In genomic region chr10:80293325-80293724, GRCm38 (mm10) we compare ENCODE assay signal across 8 mouse cellular contexts. TPM values are rescaled to one million over a fixed set of nuclear protein-coding genes. Genes with fewer than 3 reads are reported as not detected.
DNase-seq lines count a peak whose midpoint lies in the region; ATAC-seq and TF ChIP-seq lines count a peak whose summit lies in the region.

No protein-coding gene starts in this region.

- peaks cover 17% of the 10 kb centered on the region for H3K36me3 ChIP-seq in heart, embryonic 16.5 days (ENCODE audit: control insufficient read depth, insufficient read depth)
- peaks cover 25% of the 10 kb centered on the region for H3K36me3 ChIP-seq in ES-Bruce4 (ENCODE audit: control insufficient read depth, insufficient read depth, low read length, poor library complexity, severe bottlenecking)
- peaks cover 30% of the 10 kb centered on the region for H3K36me3 ChIP-seq in forebrain, embryonic 13.5 days (ENCODE audit: poor library complexity, severe bottlenecking)
- peaks cover 10% of the 10 kb centered on the region for H3K36me3 ChIP-seq in macrophage (ENCODE audit: inconsistent target)

- H3K27ac ChIP-seq in heart, embryonic 16.5 days (ENCODE audit: low read length): peak overlapping the region; percentile 52
- peak overlapping the region; percentile 35 for H3K27ac ChIP-seq in ES-Bruce4 (ENCODE audit: insufficient read depth, low read length)
- H3K27ac ChIP-seq in forebrain, embryonic 13.5 days: peak overlapping the region; percentile 93
- peak overlapping the region; percentile 72 for H3K27ac ChIP-seq in macrophage

- intact Hi-C loops in heart, postnatal 10 days (cut with DNase I): no loop called here

- no peak for TF ChIP-seq POLR2A in ES-Bruce4 (IDR thresholded peaks at IDR 0.05; ENCODE audit: insufficient read depth, low read length)

- no peak for DNase-seq in heart, postnatal 10 days
- DNase-seq in urinary bladder, postnatal 10 days (ENCODE audit: low spot score): no peak
- DNase-seq in urinary bladder, postnatal 36 days (ENCODE audit: low spot score in 2 of 2): no peak
- DNase-seq in layer of hippocampus, postnatal 25 days (ENCODE audit: extremely low spot score in 1 of 2, low spot score in 1 of 2): no peak

- peaks cover 18% of the 10 kb centered on the region for H3K4me1 ChIP-seq in heart, embryonic 16.5 days (ENCODE audit: control insufficient read depth, insufficient read depth, low read length)
- peaks cover 3% of the 10 kb centered on the region for H3K4me1 ChIP-seq in ES-Bruce4 (ENCODE audit: control insufficient read depth, insufficient read depth, low read length)
- H3K4me1 ChIP-seq in forebrain, embryonic 13.5 days: peaks cover 60% of the 10 kb centered on the region

- H3K4me3 ChIP-seq in heart, embryonic 16.5 days (ENCODE audit: low read length): peak overlapping the region; percentile 81
- H3K4me3 ChIP-seq in ES-Bruce4 (ENCODE audit: low read depth, low read length) (peak overlapping the region; percentile 83), macrophage (ENCODE audit: inconsistent target) (peak overlapping the region; percentile 95)
- peak overlapping the region; percentile 91 for H3K4me3 ChIP-seq in forebrain, embryonic 13.5 days

- H3K4me2 ChIP-seq in heart, embryonic 16.5 days (ENCODE audit: low read depth, low read length): peak overlapping the region; percentile 97
- H3K4me2 ChIP-seq in forebrain, embryonic 13.5 days: peak overlapping the region; percentile 80

- peaks cover 12% of the 10 kb centered on the region for H3K27me3 ChIP-seq in heart, embryonic 16.5 days (ENCODE audit: control insufficient read depth, insufficient read depth, low read length)
- no peaks in the 10 kb centered on the region for H3K27me3 ChIP-seq in ES-Bruce4 (ENCODE audit: control insufficient read depth, insufficient read depth, low read length, poor library complexity, severe bottlenecking)
- no peaks in the 10 kb centered on the region for H3K27me3 ChIP-seq in forebrain, embryonic 13.5 days

- H3K79me2 ChIP-seq in macrophage (ENCODE audit: inconsistent target): peaks cover 13% of the 10 kb centered on the region

- no peak for TF ChIP-seq CTCF in ES-Bruce4 (IDR thresholded peaks at IDR 0.05; ENCODE audit: low read depth, low read length)

- 23% methylated on average over 14 of the region's 14 CpGs for WGBS in heart, embryonic 16.5 days
- 25% methylated on average over 14 of the region's 14 CpGs for WGBS in forebrain, embryonic 13.5 days
- WGBS in macrophage (ENCODE audit: missing documents): 20% methylated on average over 14 of the region's 14 CpGs

- no peak for ATAC-seq in heart, embryonic 16.5 days (replicated peaks; ENCODE audit: extremely low read depth, insufficient read depth, low FRiP score)
- no peak for ATAC-seq in forebrain, embryonic 13.5 days

- no peak for TF ChIP-seq EP300 in ES-Bruce4 (IDR thresholded peaks at IDR 0.05; ENCODE audit: insufficient read depth, low read depth, low read length)

- H3K9ac ChIP-seq in heart, embryonic 16.5 days (ENCODE audit: low read length): peak overlapping the region; percentile 93
- peak overlapping the region; percentile 84 for H3K9ac ChIP-seq in ES-Bruce4 (ENCODE audit: low read depth, poor library complexity, severe bottlenecking)
- peak overlapping the region; percentile 99 for H3K9ac ChIP-seq in forebrain, embryonic 13.5 days

- H3K9me3 ChIP-seq in heart, embryonic 16.5 days (replicated peaks; ENCODE audit: control insufficient read depth, low read length): no peaks in the 10 kb centered on the region
- H3K9me3 ChIP-seq in ES-Bruce4 (replicated peaks; ENCODE audit: control insufficient read depth, insufficient read depth, low read length, poor library complexity, severe bottlenecking): no peaks in the 10 kb centered on the region
- H3K9me3 ChIP-seq in forebrain, embryonic 13.5 days (replicated peaks): no peaks in the 10 kb centered on the region

RNA-seq across cellular contexts. Expression of gene Rps15, which starts 1.1 kb away (rescaled TPM):
- 536 and 549 TPM in 2 replicates for polyA plus RNA-seq in heart, embryonic 16.5 days (2015; fragmentation: Nextera tagmentation; extraction: Ambion mirVana)
- 100 to 1,000 TPM; 859 to 871 TPM for total RNA-seq in heart, postnatal 10 days (2021)
- polyA plus RNA-seq in ES-Bruce4 (2011; ENCODE audit: insufficient read depth, insufficient read length, low read depth, missing spikeins) (2,641 and 2,952 TPM in 2 replicates), macrophage (2018) (1,044 to 2,135 TPM (median 1,962 TPM) in 3 replicates)
- 805 and 828 TPM in 2 replicates for polyA plus RNA-seq in forebrain, embryonic 13.5 days (2015; fragmentation: Nextera tagmentation; extraction: Ambion mirVana)
- total RNA-seq in macrophage (2018; cell fraction: chromatin; rRNA removed): 100 to 1,000 TPM in 1 of 26 experiments, 10 to 100 TPM in 24, 1 to 10 TPM in 1; 6.0 to 250 (median 35.3) TPM
- 1,000 to 10,000 TPM in 13 of 26 experiments, 100 to 1,000 TPM in 13; 776 to 2,120 (median 1,175) TPM for total RNA-seq in macrophage (2018; cell fraction: cytosol; rRNA removed)
- total RNA-seq in macrophage (2018; cell fraction: nucleus; rRNA removed): 100 to 1,000 TPM; 155 to 338 (median 220) TPM
- 100 to 1,000 TPM; 790 to 900 TPM for total RNA-seq in layer of hippocampus, postnatal 25 days (2021)

RNA-seq across cellular contexts. Expression of gene Apc2, which starts 2.5 kb away (rescaled TPM):
- 1.5 TPM in 2 replicates for polyA plus RNA-seq in heart, embryonic 16.5 days (2015; fragmentation: Nextera tagmentation; extraction: Ambion mirVana)
- total RNA-seq in heart, postnatal 10 days (2021): 1 to 10 TPM; 4.7 to 5.0 TPM
- polyA plus RNA-seq in ES-Bruce4 (2011; ENCODE audit: insufficient read depth, insufficient read length, low read depth, missing spikeins) (3.2 and 3.8 TPM in 2 replicates), macrophage (2018) (0.03 to 0.13 TPM (median 0.06 TPM) in 3 replicates)
- polyA plus RNA-seq in forebrain, embryonic 13.5 days (2015; fragmentation: Nextera tagmentation; extraction: Ambion mirVana): 129 and 140 TPM in 2 replicates
- total RNA-seq in macrophage (2018; cell fraction: chromatin; rRNA removed): 1 to 10 TPM in 1 of 26 experiments, under 1 TPM in 22, not detected in 3; 0.06 to 1.2 (median 0.46) TPM
- under 1 TPM; 0.03 to 0.24 (median 0.11) TPM for total RNA-seq in macrophage (2018; cell fraction: cytosol; rRNA removed)
- under 1 TPM in 24 of 26 experiments, not detected in 2; 0.06 to 0.78 (median 0.23) TPM for total RNA-seq in macrophage (2018; cell fraction: nucleus; rRNA removed)
- 100 to 1,000 TPM; 101 to 115 TPM for total RNA-seq in layer of hippocampus, postnatal 25 days (2021)

RNA-seq across cellular contexts. Expression of gene 2310011J03Rik, which starts 27.0 kb away (rescaled TPM):
- polyA plus RNA-seq in heart, embryonic 16.5 days (2015; fragmentation: Nextera tagmentation; extraction: Ambion mirVana): 33.5 and 35.8 TPM in 2 replicates
- 10 to 100 TPM; 15.3 to 17.9 TPM for total RNA-seq in heart, postnatal 10 days (2021)
- 11.6 and 13.2 TPM in 2 replicates for polyA plus RNA-seq in ES-Bruce4 (2011; ENCODE audit: insufficient read depth, insufficient read length, low read depth, missing spikeins)
- 42.7 and 43.3 TPM in 2 replicates for polyA plus RNA-seq in forebrain, embryonic 13.5 days (2015; fragmentation: Nextera tagmentation; extraction: Ambion mirVana)
- 10 to 100 TPM in 22 of 26 experiments, 1 to 10 TPM in 4; 6.8 to 27.9 (median 18.6) TPM for total RNA-seq in macrophage (2018; cell fraction: chromatin; rRNA removed)
- 10 to 100 TPM; 31.4 to 74.2 (median 50.9) TPM for total RNA-seq in macrophage (2018; cell fraction: cytosol; rRNA removed)
- total RNA-seq in macrophage (2018; cell fraction: nucleus; rRNA removed): 10 to 100 TPM; 10.6 to 50.1 (median 29.7) TPM
- 20.5 to 43.3 TPM (median 41.4 TPM) in 3 replicates for polyA plus RNA-seq in macrophage (2018)
- total RNA-seq in layer of hippocampus, postnatal 25 days (2021): 10 to 100 TPM; 20.7 to 26.3 TPM

RNA-seq across cellular contexts. Expression of gene Dazap1, which starts 32.0 kb away (rescaled TPM):
- polyA plus RNA-seq in heart, embryonic 16.5 days (2015; fragmentation: Nextera tagmentation; extraction: Ambion mirVana): 30.7 and 33.9 TPM in 2 replicates
- 10 to 100 TPM; 86.4 to 95.4 TPM for total RNA-seq in heart, postnatal 10 days (2021)
- polyA plus RNA-seq in ES-Bruce4 (2011; ENCODE audit: insufficient read depth, insufficient read length, low read depth, missing spikeins) (175 and 192 TPM in 2 replicates), macrophage (2018) (75.1 to 96.3 TPM (median 76.2 TPM) in 3 replicates)
- 61.7 and 64.9 TPM in 2 replicates for polyA plus RNA-seq in forebrain, embryonic 13.5 days (2015; fragmentation: Nextera tagmentation; extraction: Ambion mirVana)
- 100 to 1,000 TPM; 101 to 504 (median 250) TPM for total RNA-seq in macrophage (2018; cell fraction: chromatin; rRNA removed)
- total RNA-seq in macrophage (2018; cell fraction: cytosol; rRNA removed): 10 to 100 TPM; 46.4 to 81.7 (median 59.2) TPM
- total RNA-seq in macrophage (2018; cell fraction: nucleus; rRNA removed): 100 to 1,000 TPM in 19 of 26 experiments, 10 to 100 TPM in 7; 65.7 to 287 (median 127) TPM
- total RNA-seq in layer of hippocampus, postnatal 25 days (2021): 10 to 100 TPM; 76.8 to 91.2 TPM

RNA-seq across cellular contexts. Expression of gene Gamt, which starts 32.5 kb away (rescaled TPM):
- 50.3 and 51.6 TPM in 2 replicates for polyA plus RNA-seq in heart, embryonic 16.5 days (2015; fragmentation: Nextera tagmentation; extraction: Ambion mirVana)
- 10 to 100 TPM; 19.3 to 21.3 TPM for total RNA-seq in heart, postnatal 10 days (2021)
- polyA plus RNA-seq in ES-Bruce4 (2011; ENCODE audit: insufficient read depth, insufficient read length, low read depth, missing spikeins) (0.68 and 0.82 TPM in 2 replicates), macrophage (2018) (8.2 to 24.0 TPM (median 13.8 TPM) in 3 replicates)
- polyA plus RNA-seq in forebrain, embryonic 13.5 days (2015; fragmentation: Nextera tagmentation; extraction: Ambion mirVana): 18.2 and 18.3 TPM in 2 replicates
- total RNA-seq in macrophage (2018; cell fraction: chromatin; rRNA removed): 1 to 10 TPM in 18 of 26 experiments, not detected in 8; 1.1 to 7.6 (median 3.6) TPM
- 10 to 100 TPM in 23 of 26 experiments, 1 to 10 TPM in 3; 8.8 to 18.0 (median 12.7) TPM for total RNA-seq in macrophage (2018; cell fraction: cytosol; rRNA removed)
- total RNA-seq in macrophage (2018; cell fraction: nucleus; rRNA removed): 10 to 100 TPM in 1 of 26 experiments, 1 to 10 TPM in 25; 1.3 to 11.7 (median 3.4) TPM
- 10 to 100 TPM; 43.1 to 54.7 TPM for total RNA-seq in layer of hippocampus, postnatal 25 days (2021)

Comparison
In these comparisons a context has a peak if more than half of its experiments do, and no peak if none do; other contexts are left out.
1. H3K27ac ChIP-seq: peak in every context shown above with its lines; median percentile 93 in forebrain, embryonic 13.5 days; 72 in macrophage; 52 in heart, embryonic 16.5 days; 35 in ES-Bruce4.
2. RNA of gene Apc2, which starts 2.5 kb away (polyA plus RNA-seq): 129 to 140 TPM in forebrain, embryonic 13.5 days; 3.2 to 3.8 TPM in ES-Bruce4, 1.5 TPM in heart, embryonic 16.5 days and 0.03 to 0.13 TPM in macrophage; every median in the first group is over 10 times any median in the second.
3. Peak in every context shown above with its lines, with median percentiles within 50 percentile points of each other: H3K4me3 ChIP-seq and H3K9ac ChIP-seq.